Mouse (Mus musculus) left cerebral cortex, postnatal 10 days (tissue): ENCODE results near the gene Prss57. TPM values are rescaled to one million over a fixed set of nuclear protein-coding genes. Genes with fewer than 3 reads are reported as not detected.
A peak's percentile ranks its signal among the peaks of the same experiment; 100 is the strongest.

Source experiments
- DNase-seq, 2 experiments: peaks; one replicate each; pipeline ENCODE4 v3.0.0; 2021 to 2022; ENCODE audit warnings: low spot score in 2 of 2, mixed read lengths in 1 of 2; ENCODE audit errors: extremely low spot score in 1 of 2
- intact Hi-C: fragments of 180-260 bp; cut with DNase I; formaldehyde crosslinking; loops from one replicate; pipeline ENCODE4 v1.15.1; 2025
- total RNA-seq, 2 experiments: library from RNA; stranded (reverse); gene quantifications; 2 replicates each; pipeline ENCODE4 v1.2.3; 2021

The Prss57 gene
- total RNA-seq, 2 experiments from 2014 or later: 0.32 to 0.54 TPM

DNA sequence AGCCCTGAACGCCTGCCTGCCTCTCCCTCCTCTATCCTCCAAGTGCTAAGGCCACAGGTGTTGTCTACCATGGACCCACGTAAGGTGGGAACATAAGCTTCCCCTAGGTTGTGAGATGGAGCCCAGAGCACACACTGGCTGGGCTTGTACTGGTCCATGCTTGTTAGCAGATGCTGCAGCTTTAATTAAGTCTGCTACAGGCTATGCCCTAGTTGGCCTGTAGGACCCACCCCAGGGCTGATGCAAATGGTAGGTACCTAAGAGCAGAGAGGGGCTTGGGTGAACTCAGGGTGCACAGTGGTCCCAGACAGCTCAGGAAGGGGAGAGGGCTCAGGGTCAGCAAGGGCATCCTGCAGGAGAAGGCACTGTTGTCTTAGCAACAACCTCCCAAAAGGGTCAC is 1.2 kb downstream of the Prss57 start:
- intact Hi-C loops: no loop called here
- no peak for DNase-seq

DNA sequence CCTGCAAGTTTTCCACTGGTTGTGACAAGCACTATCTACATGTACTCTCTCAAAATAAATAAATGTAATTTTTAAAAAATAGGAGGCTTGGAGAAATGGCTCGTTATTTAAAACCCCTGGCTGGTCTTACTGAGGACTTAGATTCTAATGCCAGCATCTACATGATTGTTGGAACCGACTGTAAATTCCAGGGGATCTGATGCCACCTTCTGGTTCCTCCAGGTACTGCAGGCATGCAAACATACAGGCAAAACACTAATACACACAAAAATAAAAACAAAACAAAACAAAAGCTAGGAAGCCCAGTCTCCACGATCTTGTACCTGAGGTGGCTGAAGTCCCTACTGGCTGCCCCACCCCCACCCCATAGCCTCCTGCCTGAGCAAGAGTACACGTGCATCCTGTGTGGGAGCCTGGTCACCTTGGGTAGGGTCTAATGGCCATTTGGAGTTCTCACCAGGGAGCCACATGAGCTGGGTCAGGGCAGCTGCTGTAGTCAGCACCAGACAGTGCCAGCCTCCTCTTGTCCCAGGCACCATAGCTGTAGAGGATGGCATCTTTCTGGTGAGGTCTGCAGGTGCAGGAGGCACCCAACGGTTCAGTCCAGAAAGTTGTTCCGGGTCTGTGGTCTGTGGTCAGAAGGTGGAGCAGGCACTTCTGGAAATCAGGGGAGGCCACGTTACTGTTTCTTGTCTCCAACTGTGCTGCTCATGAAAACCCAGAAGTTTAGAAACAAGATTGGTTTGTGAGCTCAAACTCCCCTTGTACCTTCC is 2.2 kb downstream of the Prss57 start:
- DNase-seq: peak; percentile 52 to 73
- intact Hi-C loops: no loop called here

DNA sequence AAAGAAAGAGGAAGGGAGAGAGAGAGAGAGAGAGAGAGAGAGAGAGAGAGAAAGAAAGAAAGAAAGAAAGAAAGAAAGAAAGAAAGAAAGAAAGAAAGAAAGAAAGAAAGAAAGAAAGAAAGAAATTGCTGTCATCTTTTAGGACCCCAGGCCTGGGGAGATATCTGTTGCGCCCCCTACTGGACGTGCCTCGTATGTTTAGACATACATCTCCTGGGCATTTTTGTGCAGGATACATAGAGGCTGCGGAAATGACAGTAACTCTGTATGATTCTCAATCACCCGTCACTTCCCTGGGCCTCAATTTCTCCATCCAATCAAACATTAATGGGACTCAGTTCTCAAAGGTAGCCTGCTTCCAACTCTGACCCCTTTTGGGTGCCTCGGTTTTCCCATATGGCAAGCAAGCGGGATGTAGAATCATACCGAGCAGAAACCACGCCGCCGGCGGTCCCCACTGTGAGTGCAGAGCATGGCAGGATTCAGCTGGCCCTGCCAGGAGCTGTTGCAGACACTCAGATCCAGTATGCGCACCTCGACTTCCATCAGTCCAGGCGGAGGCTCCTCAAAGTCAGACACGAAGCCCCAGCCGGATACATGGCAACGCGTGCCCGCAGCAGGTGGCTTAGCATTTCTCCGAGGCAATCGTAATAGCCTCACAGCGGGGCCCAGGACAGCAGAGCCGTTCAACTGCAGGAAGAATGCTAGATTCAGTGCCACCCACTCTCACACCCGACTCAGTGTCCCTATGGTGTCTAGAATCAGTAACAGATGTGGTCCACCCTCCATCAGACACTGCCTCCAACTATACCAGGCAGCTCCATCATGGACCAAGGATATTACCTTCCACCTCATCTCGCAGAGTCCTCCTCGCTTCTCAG is 6.6 kb downstream of the Prss57 start:
- intact Hi-C loops: no loop called here
- DNase-seq: no peak

DNA sequence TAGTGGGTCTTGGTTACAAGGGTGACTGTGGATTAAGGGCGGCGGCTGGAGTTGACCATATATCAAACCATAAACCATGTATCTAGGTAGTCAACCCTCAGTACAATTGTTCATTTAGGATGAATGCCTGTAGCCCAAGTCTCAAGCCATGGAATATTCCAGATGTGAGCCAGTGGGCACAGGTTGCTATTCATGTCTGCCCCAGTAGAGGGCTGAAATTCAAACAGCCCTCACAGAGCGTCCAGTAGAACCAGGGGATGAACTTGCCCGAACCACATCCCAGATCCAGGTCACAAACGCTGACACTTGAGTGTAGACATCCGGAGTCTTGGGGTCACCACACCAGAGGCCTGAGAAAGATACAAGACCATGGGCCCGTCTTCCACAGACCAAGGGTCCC is 7.7 kb downstream of the Prss57 start:
- intact Hi-C loops: no loop called here
- no peak for DNase-seq

DNA sequence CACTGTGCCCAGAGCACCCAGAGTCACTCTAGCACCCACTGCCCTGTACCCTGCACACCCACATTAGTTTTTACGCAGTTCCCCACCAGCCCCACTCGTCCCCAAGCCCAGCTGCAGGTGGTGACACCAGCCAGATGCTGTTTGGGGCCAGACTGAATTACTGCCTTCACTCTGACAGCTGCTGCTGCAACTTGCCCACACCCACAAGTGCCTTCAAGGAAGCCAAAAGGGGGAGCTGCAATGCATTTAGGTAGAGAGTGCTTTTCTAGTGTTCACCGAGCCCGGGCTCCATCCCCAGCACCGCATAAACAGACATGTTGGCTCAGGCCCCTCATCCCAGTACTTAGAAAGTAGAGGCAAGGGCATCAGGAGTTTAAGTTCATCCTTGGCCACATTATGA is 8.8 kb downstream of the Prss57 start:
- no peak for DNase-seq
- intact Hi-C loops: no loop called here

DNA sequence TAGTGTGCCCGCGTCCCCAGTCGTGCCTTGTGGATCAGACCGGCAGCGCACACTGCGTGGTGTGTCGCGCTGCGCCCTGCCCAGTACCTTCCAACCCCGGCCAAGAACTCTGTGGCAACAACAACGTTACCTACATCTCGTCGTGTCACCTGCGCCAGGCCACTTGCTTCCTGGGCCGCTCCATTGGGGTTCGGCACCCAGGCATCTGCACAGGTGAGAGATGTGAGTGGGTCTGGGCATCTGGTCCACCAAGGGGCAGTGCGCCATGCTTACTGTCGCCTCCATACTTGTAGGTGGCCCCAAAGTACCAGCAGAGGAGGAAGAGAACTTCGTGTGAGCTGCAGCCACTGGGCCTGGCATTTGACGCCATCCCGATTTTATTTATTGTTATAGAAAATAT is 9.6 kb downstream of the Prss57 start:
- intact Hi-C loops: no loop called here

DNA sequence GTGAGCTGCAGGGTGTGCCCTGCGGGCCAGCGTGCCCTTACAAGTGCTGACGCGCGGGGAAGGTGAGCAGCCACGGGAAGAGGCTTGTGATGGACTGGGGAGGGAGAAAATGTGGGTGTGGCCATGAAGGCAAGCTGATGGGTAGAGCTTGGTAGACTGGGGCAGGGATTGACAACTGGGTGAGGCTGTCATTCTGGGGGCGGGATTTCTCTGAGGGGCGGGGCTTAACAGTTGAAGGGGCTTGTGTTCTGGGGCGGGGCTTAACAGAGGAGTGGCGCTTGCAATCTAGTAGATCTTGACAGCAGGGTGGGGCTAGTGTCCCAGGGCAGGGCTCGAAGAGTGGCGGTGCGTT is 10.1 kb downstream of the Prss57 start:
- peak; percentile 62 to 77 for DNase-seq
- intact Hi-C loops: no loop called here

More for the DNA sequence above, 9.6 kb downstream of the Prss57 start:
- DNase-seq: no peak

DNA sequence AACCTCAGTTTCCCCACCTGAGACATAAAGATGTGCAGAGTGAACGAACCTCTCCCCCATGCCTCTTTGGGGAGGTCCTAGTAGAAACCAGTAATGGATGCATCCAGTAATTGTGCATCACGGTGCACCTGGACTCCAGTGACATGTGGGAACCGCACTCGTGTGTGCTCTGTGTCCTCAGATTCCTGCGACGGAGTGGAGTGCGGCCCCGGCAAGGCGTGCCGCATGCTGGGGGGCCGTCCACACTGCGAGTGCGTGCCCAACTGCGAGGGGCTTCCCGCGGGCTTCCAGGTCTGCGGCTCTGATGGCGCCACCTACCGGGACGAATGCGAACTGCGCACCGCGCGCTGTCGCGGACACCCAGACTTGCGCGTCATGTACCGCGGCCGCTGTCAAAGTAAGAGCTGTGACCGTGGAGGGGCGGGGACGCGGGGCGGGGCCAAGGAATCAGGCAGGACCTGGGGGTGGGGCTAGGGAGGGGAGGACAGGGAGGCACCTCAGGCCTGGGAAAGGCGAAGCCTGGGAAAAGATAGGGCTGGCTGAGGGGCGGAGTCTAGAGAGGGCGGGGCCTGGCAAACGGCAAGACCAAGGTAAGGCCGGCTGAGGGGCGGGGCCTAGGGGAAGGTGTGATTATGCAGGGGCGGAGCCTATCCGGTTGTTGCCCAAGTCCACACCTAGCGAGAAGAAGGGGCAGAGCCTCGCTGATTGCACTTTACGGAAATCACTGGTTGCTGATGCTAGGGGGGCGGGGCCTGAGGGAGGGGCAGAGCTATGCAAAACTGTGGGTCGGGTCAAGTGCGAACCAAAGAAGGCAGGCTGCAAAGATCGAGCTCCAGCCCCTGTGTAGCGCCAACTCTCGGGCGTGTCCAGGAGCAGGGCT is 10.7 kb downstream of the Prss57 start:
- intact Hi-C loops: no loop called here
- DNase-seq: peak; percentile 94 to 96

DNA sequence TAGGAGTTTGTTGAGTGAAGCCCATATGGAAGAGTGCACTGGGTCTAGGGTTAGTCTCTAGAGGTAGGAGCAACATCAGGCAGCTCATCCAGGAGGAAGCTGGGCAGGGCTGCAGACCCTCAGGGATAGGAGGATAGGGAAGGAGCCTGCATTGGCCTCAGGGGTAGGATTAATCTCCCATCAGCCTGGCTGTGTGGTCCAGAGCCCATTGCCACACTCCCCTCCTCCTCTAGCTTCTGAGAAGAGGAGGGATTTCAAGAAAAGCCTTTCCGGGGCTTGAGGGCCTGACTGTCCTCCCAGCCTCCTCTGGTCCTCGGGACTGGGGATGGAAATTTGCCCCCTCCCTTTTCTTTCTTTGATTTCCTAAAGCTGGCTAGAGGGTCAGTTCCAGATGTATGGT is 11.6 kb downstream of the Prss57 start:
- intact Hi-C loops: no loop called here
- no peak for DNase-seq

DNA sequence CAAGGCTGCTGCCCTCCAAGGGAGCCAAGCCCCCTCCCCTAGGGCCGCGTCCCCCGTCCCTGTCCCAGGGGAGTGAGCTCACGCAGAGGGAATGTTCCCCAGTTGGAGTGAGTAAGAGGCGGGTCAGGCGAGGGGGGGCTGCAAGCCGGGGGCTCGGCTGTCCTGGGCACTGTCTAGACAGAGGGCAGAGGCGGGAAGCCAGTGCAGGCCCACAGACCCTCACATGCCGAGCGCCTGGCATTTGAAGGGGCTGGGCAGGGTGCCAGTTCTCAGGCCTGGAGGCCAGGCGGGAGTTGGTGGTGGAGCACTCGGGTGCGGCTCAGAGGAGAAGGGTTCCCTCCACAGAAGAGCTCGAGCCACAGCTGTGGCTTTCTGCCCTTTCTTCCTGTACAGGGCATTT is 12.8 kb downstream of the Prss57 start:
- intact Hi-C loops: no loop called here
- DNase-seq: peak in 1 of 2 experiments; percentile 73

DNA sequence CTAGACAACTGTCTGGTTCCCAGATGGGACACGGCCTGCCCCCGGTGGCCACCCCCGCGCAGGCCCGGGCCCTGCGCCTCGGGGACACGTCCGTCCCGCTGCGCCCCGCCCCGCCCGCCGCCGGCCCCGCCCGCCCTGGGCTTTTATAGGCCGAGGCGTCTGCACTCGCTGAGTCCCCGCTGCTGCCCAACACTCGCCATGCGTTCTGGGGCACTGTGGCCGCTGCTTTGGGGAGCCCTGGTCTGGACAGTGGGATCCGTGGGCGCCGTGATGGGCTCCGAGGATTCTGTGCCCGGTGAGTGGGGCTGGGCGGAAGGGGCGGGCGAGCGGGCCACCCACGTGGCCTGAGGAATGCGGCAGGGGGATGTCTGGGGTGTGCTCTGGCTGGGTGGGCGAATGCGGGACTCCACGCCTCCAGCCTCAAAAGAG is 13.6 kb downstream of the Prss57 start, which contains the start of gene Fstl3:
TSS of gene Fstl3 (plus strand) at position 170 of the 429 bp plus-strand sequence.
- intact Hi-C loops: no loop called here
- DNase-seq: no peak

DNA sequence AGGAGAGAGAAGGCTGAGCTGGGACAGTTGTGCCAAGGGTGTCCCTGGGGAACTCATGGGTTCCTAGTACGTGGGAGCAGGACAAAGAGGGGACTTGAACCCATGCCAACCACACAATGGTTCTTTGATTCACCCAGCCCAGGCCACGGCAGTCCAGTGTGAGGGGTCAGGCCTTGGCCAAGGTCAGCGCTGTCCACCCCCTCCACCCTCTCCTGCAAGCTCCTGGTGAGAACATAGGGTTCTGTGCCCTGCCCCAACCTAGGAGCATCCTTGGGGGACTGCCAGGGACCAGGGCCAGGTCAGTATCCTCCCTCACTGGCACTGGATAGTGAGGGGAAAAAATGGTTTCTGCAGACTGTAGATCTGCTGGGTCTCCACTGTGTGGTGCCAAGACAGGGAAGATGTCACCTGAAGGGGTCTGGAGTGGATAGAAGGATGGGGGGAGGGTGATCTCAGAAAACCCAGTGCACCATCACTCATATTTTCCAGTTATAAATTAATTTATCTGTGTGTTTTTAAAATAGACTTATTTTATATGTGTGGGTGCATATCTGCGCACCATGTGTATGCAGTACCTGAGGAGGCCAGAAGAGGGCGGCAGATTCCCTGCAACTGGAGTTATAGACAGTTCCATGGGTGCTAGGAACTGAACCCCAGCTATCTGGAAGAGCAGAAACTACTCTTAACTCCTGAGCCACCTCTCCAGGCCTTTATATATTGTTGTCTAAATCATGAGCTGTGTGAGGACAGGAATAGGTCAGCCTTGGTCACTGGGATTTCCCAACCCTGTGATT is 16.1 kb downstream of the Prss57 start:
- intact Hi-C loops: no loop called here
- DNase-seq: no peak

DNA sequence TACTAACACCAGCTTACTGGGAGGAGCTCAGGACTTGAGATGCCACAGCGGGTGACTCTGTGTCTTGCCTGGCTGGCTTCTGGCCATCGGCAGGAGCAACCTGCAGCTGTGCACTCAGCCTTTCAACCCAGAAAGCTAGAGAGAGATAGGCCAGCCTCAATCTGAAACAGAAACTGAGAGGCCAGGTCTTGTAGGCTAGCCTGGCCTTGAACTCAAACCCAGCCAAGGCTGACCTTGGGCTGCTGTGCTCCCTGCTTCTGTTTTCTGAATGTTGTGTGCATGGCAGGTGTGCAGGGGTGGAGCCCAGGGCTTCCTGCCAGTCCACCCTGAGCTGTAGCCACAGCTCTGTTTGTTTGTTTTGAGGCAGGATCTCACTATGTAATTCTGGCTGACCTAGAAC is 17.6 kb downstream of the Prss57 start:
- no peak for DNase-seq
- intact Hi-C loops: no loop called here

DNA sequence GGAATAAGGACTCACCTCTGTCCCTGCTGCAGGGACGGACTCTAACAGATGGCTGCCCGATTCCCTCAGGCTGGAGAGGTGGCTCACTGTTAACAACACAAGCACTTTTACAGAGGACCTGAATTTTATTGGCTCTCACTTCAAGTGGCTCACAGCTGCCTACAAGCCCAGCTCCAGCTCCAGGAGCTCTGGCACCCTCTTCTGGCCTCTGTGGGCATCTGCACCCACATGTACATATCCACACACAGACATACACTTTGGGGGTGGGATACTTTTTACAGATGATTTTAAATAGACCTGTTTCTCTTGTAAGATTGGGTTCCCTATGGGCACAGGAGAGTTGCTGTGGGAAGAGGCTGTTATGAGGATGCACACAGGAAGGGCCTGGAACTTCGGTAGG is 18.4 kb downstream of the Prss57 start:
- intact Hi-C loops: no loop called here
- DNase-seq: no peak

DNA sequence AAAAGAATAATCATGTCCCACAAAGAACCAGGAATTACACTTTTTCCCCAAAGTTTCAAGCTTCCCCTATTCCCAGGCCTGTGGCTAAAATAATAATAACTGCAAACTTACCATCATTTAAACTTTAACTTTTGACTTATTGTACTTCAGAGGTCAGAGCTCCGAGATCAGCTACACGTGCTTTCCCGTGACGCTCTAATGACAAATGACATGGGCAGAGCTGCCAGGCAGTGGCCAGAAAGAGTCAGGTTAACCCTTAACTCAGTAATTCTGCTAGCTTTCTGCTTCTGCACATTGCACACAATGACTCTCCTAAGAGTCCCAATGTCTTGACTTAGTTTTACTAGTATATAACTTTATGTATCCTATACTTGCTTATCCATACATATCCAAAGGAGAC is 21.4 kb downstream of the Prss57 start:
- intact Hi-C loops: loop anchor here (2.0 kb wide), 1 partner anchor 43 kb away; no protein-coding TSS in a partner anchor
- DNase-seq: no peak

DNA sequence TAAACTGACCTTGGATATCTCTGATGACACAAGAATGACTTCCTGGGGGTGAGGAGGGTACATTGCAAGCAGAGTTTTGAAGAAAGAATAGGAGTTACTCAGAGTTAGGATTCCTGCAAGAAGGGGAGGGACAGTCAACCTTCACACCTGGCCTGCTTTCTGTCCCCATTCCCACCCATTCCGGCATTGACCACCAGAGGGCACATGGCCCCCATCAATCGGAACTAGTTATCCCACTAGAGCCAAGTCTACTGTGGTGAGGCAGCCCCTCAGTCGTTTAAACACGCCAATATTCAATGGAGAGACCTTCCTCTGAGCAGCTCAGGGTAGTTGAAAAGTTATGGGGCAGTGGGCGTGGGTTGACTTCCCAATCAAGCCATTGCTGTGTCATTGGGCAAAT is 22.4 kb downstream of the Prss57 start:
- peak; percentile 57 to 73 for DNase-seq
- intact Hi-C loops: loop anchor here (2.0 kb wide), 1 partner anchor 44 kb away; no protein-coding TSS in a partner anchor

DNA sequence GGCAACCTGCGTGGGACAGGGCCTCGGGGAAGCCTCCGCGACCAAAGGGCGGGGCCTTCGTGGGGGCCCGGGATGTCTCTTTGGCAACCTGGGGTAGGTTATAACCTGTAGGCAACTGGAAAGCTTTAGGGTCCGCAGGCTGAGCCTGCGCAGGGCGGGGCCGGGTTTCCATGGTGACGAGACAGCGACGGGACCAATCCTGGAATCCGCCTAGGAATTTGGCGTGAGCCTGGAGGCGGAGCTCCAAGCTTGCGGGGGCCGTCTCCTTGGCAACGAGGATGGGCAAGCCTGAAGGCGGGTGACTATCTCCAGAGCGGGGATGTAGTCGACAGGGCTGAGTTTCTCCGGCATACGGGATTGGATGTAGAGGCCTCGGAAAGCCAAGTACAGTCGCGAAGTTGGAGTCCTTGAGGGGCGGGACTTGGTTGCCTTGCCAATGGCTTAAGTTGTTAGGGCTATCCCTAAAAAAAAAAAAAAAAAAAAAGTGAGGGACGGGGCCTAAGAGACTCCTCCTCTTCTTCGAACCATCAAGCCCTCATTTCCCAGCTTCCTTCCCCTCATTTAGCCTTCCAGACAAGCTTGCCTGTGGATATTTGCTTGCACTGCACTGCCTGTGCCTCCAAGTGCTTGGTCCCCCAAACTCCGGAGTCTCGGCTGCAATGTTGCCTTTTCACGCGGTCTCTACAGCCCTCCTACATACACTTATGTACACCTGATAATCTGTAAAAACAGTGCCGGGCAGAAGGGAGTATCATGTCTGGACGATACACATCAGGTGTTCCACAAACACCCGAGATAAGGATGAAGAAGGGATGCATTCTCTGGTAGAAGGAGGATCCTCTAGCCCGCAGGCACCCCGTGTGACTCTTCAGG is 23.2 kb downstream of the Prss57 start:
- peak; percentile 96 to 97 for DNase-seq
- intact Hi-C loops: loop anchor here (2.0 kb wide), 1 partner anchor 45 kb away; no protein-coding TSS in a partner anchor
